Mouse (Mus musculus) stomach, embryonic 14.5 days (tissue): Measurements from ENCODE around the gene Dgka. TPM values are rescaled to one million over a fixed set of nuclear protein-coding genes. Genes with fewer than 3 reads are reported as not detected.

Source experiments
- ATAC-seq: fragments of 200-750 bp; cut with Nextera tagmentation; 2 replicates; pipeline ENCODE4 v1.8.0; 2017; ENCODE audit warnings: low read depth, moderate TSS enrichment; ENCODE audit not compliant: insufficient number of reproducible peaks, insufficient read depth, low FRiP score
- H3K27ac ChIP-seq: fragments of 300-500 bp; sonication (generic); 2 replicates; pipeline ENCODE4 v1.5.1; 2014; ENCODE audit warnings: mild to moderate bottlenecking, low read length, moderate library complexity, mixed read lengths
- H3K27me3 ChIP-seq: fragments of 300-500 bp; sonication (generic); 2 replicates; pipeline ENCODE4 v1.6.1; 2014; ENCODE audit warnings: low read length, control low read depth, mixed read lengths; ENCODE audit not compliant: control insufficient read depth, insufficient read depth
- H3K36me3 ChIP-seq: fragments of 300-500 bp; sonication (generic); 2 replicates; pipeline ENCODE4 v1.6.1; 2014; ENCODE audit warnings: mild to moderate bottlenecking, control low read depth, low read length, moderate library complexity, mixed read lengths; ENCODE audit not compliant: control insufficient read depth, insufficient read depth
- H3K4me1 ChIP-seq: fragments of 300-500 bp; sonication (generic); 2 replicates; pipeline ENCODE4 v1.6.1; 2014; ENCODE audit warnings: low read length, control low read depth, mixed read lengths; ENCODE audit not compliant: control insufficient read depth, insufficient read depth
- H3K4me2 ChIP-seq: fragments of 300-500 bp; sonication (generic); replicated peaks from 2 replicates; pipeline ENCODE4 v1.6.1; 2014; ENCODE audit warnings: low read depth, low read length, control low read depth
- H3K4me3 ChIP-seq: fragments of 300-500 bp; sonication (generic); 2 replicates; pipeline ENCODE4 v1.5.1; 2014; ENCODE audit warnings: low read depth, low read length, control low read depth
- H3K9ac ChIP-seq: fragments of 300-500 bp; sonication (generic); replicated peaks from 2 replicates; pipeline ENCODE4 v1.6.1; 2014; ENCODE audit warnings: low read depth, mild to moderate bottlenecking, control low read depth, low read length, moderate library complexity, mixed read lengths
- H3K9me3 ChIP-seq: fragments of 300-500 bp; sonication (generic); 2 replicates; pipeline ENCODE4 v1.6.1; 2016; ENCODE audit warnings: low read depth, low read length, control low read depth; ENCODE audit not compliant: control insufficient read depth
- WGBS: fragments of 180-500 bp; shearing (Covaris S2); extraction: QIAGEN DNeasy Blood & Tissue Kit; methylation state at CpG from one replicate; pipeline ENCODE4 v1.1.7; 2014; 5-methylcytosine and 5-hydroxymethylcytosine counted together
- polyA plus RNA-seq: library from polyadenylated mRNA; unstranded; fragments of >200 nt; fragmentation: Nextera tagmentation; extraction: Ambion mirVana; gene quantifications from 2 replicates; pipeline ENCODE4 v1.2.1, GENCODE M21; 2014

Dgka gene
- polyA plus RNA-seq, 1 experiment from 2014 or later = 17.9 TPM

DNA sequence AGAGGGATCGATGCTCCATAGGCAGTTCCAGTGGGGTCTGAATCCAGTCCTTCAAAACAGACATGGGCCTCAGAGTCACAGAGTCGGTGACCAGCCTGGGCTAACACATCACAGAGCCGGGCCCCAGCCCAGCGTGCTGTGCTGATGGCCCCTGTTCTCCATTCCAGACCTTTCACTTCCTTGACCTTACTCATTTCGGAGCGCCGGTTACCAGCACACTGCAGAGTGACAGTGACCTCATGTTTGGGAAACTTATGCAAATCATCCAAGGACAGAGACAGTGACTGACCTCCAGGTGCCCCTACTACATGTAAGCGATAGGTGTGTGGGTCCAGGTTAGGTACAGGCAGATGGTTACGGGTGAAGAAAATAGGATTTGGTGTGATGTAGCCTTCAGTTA, 73.5 kb downstream of the Dgka start:
- no peaks in the 10 kb centered on the region for H3K27me3 ChIP-seq
- 93% methylated on average over 9 of the region's 9 CpGs for WGBS
- no peak overlapping the region for H3K9ac ChIP-seq

More for the DNA sequence above, 73.5 kb downstream of the Dgka start:
- H3K27ac ChIP-seq = no peak overlapping the region
- no peaks in the 10 kb centered on the region for H3K9me3 ChIP-seq
- H3K36me3 ChIP-seq = no peaks in the 10 kb centered on the region
- H3K4me3 ChIP-seq = no peak overlapping the region
- no peak for ATAC-seq
- no peak overlapping the region for H3K4me2 ChIP-seq
- peaks cover 5% of the 10 kb centered on the region for H3K4me1 ChIP-seq

Other genes with a start within 250 kb of the Dgka start
- gene Myl6b, start 246.2 kb downstream of the Dgka start, polyA plus RNA-seq = 3.2 and 3.4 TPM in 2 replicates
- 25.8 and 28.9 TPM in 2 replicates for gene Esyt1, start 219.0 kb downstream of the Dgka start, polyA plus RNA-seq
- gene Zc3h10, start 197.1 kb downstream of the Dgka start, polyA plus RNA-seq = 8.8 and 10.7 TPM in 2 replicates
- gene Rpl41, start 195.6 kb downstream of the Dgka start, polyA plus RNA-seq = 4,724 and 5,059 TPM in 2 replicates
- gene Pa2g4, start 178.9 kb downstream of the Dgka start, polyA plus RNA-seq = 210 and 218 TPM in 2 replicates
- gene Erbb3, start 155.2 kb downstream of the Dgka start, polyA plus RNA-seq = 27.1 TPM in 2 replicates
- gene Rps26, start 118.1 kb downstream of the Dgka start, polyA plus RNA-seq = 1,148 and 1,216 TPM in 2 replicates
- 3.5 and 4.9 TPM in 2 replicates for gene Ikzf4, start 98.9 kb downstream of the Dgka start, polyA plus RNA-seq
- 14.6 and 16.3 TPM in 2 replicates for gene Suox, start 70.8 kb downstream of the Dgka start, polyA plus RNA-seq
- 65.9 and 70.7 TPM in 2 replicates for gene Rab5b, start 48.6 kb downstream of the Dgka start, polyA plus RNA-seq
- 1.7 and 2.3 TPM in 2 replicates for gene Pmel, start 40.7 kb downstream of the Dgka start, polyA plus RNA-seq
- gene Cdk2, start 39.8 kb downstream of the Dgka start, polyA plus RNA-seq = 90.3 and 92.1 TPM in 2 replicates
- 37.2 and 38.7 TPM in 2 replicates for gene Pym1, start 3.0 kb upstream of the Dgka start, polyA plus RNA-seq
- 0.78 and 1.2 TPM in 2 replicates for gene Mmp19, start 46.1 kb upstream of the Dgka start, polyA plus RNA-seq
- 40.0 and 40.2 TPM in 2 replicates for gene Dnajc14, start 59.2 kb upstream of the Dgka start, polyA plus RNA-seq
- gene Tmem198b, start 59.5 kb upstream of the Dgka start, polyA plus RNA-seq = 17.2 and 19.3 TPM in 2 replicates
- 204 and 209 TPM in 2 replicates for gene Sarnp, start 72.5 kb upstream of the Dgka start, polyA plus RNA-seq
- 69.6 and 76.6 TPM in 2 replicates for gene Ormdl2, start 76.8 kb upstream of the Dgka start, polyA plus RNA-seq
- gene Gdf11, start 146.9 kb upstream of the Dgka start, polyA plus RNA-seq = 4.2 and 4.6 TPM in 2 replicates
- gene Cd63, start 156.1 kb upstream of the Dgka start, polyA plus RNA-seq = 663 and 664 TPM in 2 replicates
- gene Rdh5, start 178.0 kb upstream of the Dgka start, polyA plus RNA-seq = 14.9 and 17.1 TPM in 2 replicates
- gene Bloc1s1, start 179.2 kb upstream of the Dgka start, polyA plus RNA-seq = 222 and 236 TPM in 2 replicates
- gene Itga7, start 189.0 kb upstream of the Dgka start, polyA plus RNA-seq = 2.6 and 4.4 TPM in 2 replicates
- 0.35 TPM in 1 of 2 replicates, not detected in the other for gene Mettl7b, start 216.1 kb upstream of the Dgka start, polyA plus RNA-seq
- gene Olfr9, start 244.6 kb upstream of the Dgka start, polyA plus RNA-seq = not detected in 2 replicates